Mouse (Mus musculus): ENCODE results near the gene Scn11a. TPM values are rescaled to one million over a fixed set of nuclear protein-coding genes. Genes with fewer than 3 reads are reported as not detected.

The Scn11a gene
- not detected for total RNA-seq (2023)

GRCm38 (mm10) chr9:119825297-119825696 is at the start of gene Scn11a:
Scn11a (minus strand) TSS chr9:119825456.

GRCm38 (mm10) chr9:119719222-119719621 is 106.0 kb downstream of the Scn11a start, which contains the start of gene Scn10a:
Scn10a (minus strand) TSS chr9:119719322.

Other genes starting within 250 kb of the Scn11a start
- gene Scn5a, start 246.4 kb downstream of the Scn11a start, total RNA-seq (2023): 0.12 TPM
- gene Scn10a, start 106.1 kb downstream of the Scn11a start, total RNA-seq (2023): not detected
- gene Wdr48, start 69.4 kb upstream of the Scn11a start, total RNA-seq (2023): 69.2 TPM
- gene Gorasp1, start 112.1 kb upstream of the Scn11a start, total RNA-seq (2023): 2.5 TPM
- gene Ttc21a, start 112.2 kb upstream of the Scn11a start, total RNA-seq (2023): not detected
- 201 TPM for gene Csrnp1, start 159.2 kb upstream of the Scn11a start, total RNA-seq (2023)
- gene Xirp1, start 198.1 kb upstream of the Scn11a start, total RNA-seq (2023): not detected
- gene Cx3cr1, start 244.4 kb upstream of the Scn11a start, total RNA-seq (2023): 0.74 TPM

Data from CD4-positive naive resting alpha-beta T cell, adult 57 days (primary cell).